Mouse (Mus musculus) lung, adult 2 months (tissue): ENCODE results near the gene Osbpl9.

Experiments
- CTCF ChIP-seq: fragments of 200-500 bp; IDR thresholded peaks from 2 replicates; pipeline ENCODE4 v1.5.1; 2011; ENCODE audit warnings: mild to moderate bottlenecking, low read length, control low read depth; ENCODE audit not compliant: insufficient read depth
- POLR2A ChIP-seq: fragments of 200-500 bp; IDR thresholded peaks from 2 replicates; pipeline ENCODE4 v1.6.1; 2011; ENCODE audit warnings: low read depth, mild to moderate bottlenecking, control low read depth, low read length, borderline replicate concordance; ENCODE audit errors: extremely low read depth

GRCm38 (mm10) chr4:109210881-109211280, 8.8 kb upstream of the Osbpl9 start:
- TF ChIP-seq CTCF = no peak
- no peak for TF ChIP-seq POLR2A
